Mouse (Mus musculus) left cerebral cortex, postnatal 10 days (tissue): ENCODE data around the gene Mcoln1. TPM values are rescaled to one million over a fixed set of nuclear protein-coding genes. Genes with fewer than 3 reads are reported as not detected.

Source experiments
- DNase-seq, 2 experiments: peaks; one replicate each; pipeline ENCODE4 v3.0.0; 2021 to 2022; ENCODE audit warnings: low spot score in 2 of 2, mixed read lengths in 1 of 2; ENCODE audit errors: extremely low spot score in 1 of 2
- intact Hi-C: fragments of 180-260 bp; cut with DNase I; formaldehyde crosslinking; loops from one replicate; pipeline ENCODE4 v1.15.1; 2025
- total RNA-seq, 2 experiments: library from RNA; stranded (reverse); gene quantifications; 2 replicates each; pipeline ENCODE4 v1.2.3; 2021

Mcoln1 gene
- 10 to 100 TPM; 77.7 to 81.4 TPM for total RNA-seq

DNA sequence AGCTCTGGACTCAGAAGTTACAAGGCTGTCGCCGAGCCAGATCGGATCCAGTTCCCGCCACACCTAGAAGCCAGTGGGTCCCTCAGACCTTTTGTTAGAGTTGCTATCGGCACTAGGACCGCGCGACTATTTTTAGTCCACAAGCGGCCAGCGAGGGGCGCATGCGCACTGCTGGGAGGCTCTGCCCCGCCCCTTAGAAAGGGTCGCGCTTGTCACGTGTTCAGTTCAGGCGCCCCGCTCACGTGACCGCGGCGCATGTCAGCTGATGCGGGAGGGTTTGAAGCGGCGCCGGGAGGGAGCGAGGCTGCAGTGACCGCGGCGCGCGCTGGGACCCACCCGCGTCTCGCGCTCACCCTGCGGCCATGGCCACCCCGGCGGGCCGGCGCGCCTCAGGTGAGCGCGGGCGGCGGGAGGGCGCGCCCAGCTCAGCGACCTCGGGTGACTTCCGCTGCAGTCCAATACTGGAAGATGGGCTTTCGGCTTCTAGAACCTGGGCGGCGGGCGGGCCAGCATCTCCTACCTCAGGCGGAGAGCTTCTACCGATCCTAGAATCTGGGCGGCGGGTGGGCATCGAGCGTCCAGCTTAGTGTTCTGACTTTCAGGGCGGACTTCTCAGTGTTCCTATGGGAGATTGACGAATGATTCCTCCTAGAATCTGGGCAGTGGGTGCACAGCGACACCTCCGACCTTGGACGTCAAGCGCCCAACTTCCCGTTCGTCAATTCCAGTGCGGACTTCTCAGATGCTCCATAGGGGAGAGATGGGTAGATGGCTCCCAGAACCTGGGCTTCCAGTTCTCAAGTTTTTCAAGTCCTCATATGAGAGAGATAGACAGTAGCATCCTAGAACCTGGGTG, at the start of gene Mcoln1:
Mcoln1 (plus strand) TSS at position 223 of the 856 bp plus-strand sequence.
- intact Hi-C loops, result no loop called here
- DNase-seq, result peak; percentile 97 to 98

DNA sequence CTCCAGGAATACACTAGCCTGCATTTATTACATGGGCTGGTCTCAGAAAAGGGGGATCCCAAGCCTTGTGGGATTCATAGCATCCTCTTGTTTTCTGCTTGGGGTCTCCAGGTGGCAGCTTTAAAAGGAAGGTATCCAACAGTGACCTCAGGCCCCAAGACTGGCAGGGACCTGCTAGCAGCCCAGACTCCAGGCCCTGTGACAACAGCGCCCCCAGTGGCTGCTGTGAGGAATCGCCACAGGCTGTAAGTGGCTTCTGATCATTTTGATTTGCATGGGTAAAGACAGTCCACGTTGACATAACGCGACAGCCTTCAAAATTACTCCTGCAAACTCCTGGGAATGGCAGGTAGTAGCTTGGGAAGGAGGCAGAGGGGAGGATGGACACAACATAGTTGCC, 49.6 kb upstream of the Mcoln1 start:
- intact Hi-C loops, result no loop called here
- peak in 1 of 2 experiments; percentile 64 for DNase-seq

DNA sequence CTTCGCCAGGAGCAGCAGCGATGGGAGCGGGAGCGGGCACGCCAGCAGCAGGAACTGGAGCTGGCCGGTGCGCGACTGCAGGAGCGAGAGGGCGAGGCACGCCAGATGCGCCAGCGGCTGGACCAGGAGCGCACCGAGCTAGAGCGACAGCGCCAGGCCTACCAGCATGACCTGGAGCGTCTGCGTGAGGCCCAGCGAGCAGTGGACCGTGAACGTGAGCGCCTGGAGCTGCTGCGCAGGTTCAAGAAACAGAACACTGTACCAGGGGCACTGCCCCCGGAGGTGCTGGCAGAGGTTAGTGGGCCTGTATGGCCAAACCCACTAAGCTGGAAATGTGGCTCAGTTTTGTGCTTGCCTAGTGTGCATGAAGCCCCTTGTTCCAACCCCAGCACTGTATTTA, 48.3 kb upstream of the Mcoln1 start:
- intact Hi-C loops, result no loop called here
- no peak for DNase-seq

DNA sequence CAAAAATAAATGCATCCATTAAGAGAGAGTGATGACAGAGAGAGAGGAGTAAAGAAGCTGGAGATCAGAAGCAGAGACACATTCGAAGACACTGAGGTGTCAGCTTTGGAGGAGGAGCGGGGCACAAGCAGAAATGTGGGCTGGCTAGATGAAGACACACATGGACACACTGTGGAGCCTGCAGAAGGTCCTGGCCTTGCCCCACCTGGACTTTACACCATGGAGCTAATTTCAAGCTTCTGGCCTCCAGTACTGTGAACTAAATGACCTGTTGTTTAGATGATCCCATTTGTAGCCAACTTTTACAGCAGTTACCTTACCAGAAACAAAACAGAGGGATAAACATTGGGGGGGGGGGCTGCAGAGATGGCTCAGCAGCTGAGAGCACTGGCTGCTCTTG, 37.0 kb upstream of the Mcoln1 start:
- no peak for DNase-seq
- intact Hi-C loops, result no loop called here

DNA sequence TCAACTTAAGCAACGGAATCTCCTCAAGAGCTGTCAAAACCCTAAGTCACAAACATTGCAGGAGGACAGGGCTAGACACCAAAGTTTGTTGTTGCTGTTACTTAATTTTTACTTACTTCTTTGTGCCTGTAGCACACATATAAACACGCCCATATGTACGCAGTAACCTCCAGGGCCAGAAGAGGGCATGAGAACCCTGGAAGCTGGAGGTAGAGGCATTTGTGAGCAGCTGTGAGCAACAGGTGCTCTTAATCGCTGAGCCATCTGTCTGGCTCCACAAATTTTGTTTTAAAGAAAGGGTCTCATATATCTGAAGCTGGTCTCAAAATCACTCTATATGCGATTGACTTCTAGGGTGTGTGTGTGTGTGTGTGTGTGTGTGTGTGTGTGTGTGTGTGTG, 35.9 kb upstream of the Mcoln1 start:
- intact Hi-C loops, result no loop called here
- DNase-seq, result peak in 1 of 2 experiments; percentile 31

DNA sequence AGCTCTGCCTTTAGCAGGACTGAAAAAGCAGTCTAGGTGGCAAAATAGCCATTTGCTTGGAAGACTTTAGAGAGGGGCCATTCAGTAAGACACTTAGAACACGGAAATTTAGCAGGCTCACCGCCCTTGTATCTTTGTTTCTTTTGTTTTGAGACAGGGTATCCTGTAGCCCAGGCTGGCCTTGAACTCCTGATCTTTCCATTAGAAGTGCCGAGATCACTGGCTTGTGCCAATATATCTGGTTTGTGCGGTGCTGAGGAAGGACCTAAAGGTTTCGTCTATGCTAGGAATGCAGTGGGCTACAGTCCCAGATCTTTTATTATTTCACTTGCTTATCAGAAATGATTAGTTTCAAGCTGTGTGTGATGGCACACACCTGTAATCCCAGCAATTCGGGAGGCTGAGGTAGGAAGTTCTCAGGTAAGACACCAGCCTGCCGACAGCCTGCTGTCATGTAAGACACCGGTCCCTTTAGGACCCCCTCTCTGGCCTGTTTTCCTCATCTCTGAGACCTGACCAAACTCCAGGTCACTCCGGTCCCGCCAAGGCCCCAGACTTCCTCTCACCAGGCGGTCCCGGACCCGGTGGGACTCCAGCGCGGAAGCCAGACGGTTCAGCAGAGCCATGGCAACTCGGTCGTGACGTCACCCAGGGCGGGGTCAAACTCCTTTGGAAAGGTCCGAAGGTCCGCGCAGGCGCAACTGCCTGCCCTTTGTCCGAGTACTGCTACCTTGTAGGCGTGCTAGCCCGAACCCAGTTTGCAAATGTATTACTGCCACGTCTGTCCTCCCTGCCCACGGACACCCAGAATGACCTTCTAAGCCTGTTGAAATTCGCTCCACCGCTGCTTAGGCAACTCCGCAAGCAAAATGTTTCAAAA, 33.0 kb upstream of the Mcoln1 start, which contains the start of gene Pex11g:
Pex11g (minus strand) TSS at position 675 of the 880 bp plus-strand sequence.
- peak; percentile 85 to 99 for DNase-seq
- intact Hi-C loops, result no loop called here

DNA sequence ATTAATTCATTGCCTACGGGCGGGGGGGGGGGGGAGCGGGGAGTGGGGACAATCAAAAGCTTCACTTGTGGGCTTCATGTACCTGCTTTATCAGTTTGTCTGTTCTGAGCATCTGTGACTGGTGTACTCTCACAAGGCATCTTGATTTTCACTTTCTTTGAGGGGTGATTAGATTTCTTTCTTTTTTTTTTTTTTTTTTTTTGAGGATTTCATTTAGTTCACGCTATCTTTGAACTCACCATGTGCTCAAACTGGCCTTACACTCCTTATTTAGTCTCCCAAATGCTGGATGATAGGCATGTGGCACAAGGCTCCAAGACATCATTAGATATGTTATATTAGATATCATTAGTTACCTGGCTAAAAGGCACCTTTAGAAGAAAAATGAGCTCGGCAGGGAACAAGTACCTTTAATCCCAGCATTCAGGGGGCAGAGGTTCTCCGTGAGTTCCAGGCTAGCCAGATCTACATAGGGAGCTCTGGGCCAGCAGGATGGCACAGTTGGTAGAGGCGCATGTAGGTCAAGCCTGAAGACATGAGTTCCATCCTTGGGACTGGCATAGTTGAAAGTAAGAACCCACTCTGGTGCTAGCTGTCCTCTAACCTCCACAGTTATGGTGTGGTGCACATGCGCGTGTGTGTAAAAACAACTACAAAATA, 32.2 kb upstream of the Mcoln1 start:
- no peak for DNase-seq
- intact Hi-C loops, result no loop called here

DNA sequence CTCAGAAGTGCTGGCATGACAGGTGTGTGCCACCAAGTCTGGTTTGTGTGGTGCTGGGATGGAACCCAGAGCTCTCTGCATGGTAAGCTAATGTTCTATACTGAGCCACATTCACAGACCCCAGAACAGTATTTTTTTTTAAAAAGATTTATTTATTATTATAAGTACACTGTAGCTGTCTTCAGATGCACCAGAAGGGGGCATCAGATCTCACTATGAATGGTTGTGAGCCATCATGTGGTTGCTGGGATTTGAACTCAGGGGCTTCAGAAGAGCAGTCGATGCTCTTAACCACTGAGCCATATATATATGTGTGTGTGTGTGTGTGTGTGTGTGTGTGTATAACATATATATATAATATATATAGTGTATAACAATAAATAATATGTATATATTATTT, 31.4 kb upstream of the Mcoln1 start:
- intact Hi-C loops, result no loop called here
- no peak for DNase-seq

DNA sequence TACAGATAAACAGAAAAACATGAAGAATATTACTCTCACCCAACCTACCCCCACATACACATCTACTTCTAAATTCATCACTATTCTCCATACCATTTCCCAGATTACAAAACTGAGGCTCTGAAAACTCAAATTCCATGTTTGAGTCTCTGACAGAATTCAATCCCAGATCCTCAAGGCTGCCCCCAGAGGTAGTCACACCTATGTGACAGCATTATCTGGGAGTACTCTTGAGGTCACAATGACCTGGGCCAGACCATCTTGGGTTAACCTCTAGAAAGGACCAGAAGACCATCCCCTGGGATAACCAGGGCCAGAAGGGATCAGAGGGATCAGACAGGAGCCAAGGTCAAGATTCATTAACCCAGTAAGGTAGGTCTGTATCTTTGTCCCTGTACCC, 29.7 kb upstream of the Mcoln1 start, which contains the start of gene Tex45:
Tex45 (plus strand) TSS at position 301 of the 400 bp plus-strand sequence.
- intact Hi-C loops, result no loop called here
- no peak for DNase-seq

DNA sequence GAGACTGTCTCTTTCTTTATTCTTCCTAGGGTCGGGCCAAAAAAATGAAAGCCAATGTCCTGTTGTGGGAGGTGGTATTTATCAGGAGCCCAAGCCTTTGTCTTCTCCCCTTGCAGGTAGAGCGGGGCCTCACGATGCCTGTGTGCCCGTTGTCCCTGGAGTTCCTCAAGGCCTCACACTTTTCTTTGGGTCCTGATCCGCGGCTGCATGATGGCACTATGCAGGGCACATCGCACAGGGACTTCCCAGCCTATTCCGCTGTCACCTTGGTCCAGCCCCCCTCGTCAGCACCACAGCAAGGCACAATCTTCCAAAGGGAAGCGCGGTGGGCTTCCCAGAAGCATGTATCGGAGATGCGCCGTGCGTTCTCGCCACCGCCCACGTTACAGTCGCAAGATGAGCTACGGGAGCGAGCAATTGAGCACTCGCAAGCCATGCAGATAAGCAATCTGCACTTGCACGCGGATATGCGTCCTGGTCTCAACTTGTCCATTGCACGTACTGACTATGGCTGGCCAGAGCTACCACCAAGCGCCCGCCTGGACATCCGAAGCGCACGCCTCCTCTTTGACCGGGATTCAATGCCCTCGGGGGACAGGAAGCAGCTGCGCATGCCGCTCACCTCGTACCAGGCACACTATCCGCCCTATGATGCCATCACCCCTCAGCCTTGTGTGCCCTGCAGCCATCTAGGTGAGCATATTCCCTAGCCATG, 24.4 kb upstream of the Mcoln1 start:
- DNase-seq, result no peak
- intact Hi-C loops, result no loop called here

DNA sequence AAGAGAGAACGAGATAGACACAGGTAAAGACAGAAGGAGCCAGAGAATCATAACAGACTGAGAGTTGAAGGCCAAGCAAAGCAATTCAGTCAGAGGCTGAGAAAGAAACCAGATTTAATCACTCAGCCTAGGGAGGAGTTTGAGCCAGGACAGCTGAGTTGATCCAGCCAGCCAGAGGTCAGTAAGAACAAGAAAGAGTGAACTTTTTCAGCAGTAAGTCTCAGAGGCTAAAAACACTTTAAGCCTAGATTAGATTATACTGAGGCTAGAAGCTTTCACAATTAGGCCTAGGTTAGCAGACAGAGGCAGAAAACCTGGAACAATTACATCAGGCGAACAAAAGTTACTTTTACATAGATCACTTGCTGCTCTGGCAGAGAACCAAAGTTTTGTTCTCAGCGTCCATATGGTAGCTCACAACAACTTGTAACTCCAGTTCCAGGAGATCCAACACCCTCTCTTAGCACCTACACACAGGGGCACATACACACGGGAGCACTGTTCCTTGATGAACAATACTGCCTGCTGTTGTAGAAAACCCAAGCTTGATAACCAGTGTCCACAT, 20.0 kb upstream of the Mcoln1 start:
- no peak for DNase-seq
- intact Hi-C loops, result no loop called here

DNA sequence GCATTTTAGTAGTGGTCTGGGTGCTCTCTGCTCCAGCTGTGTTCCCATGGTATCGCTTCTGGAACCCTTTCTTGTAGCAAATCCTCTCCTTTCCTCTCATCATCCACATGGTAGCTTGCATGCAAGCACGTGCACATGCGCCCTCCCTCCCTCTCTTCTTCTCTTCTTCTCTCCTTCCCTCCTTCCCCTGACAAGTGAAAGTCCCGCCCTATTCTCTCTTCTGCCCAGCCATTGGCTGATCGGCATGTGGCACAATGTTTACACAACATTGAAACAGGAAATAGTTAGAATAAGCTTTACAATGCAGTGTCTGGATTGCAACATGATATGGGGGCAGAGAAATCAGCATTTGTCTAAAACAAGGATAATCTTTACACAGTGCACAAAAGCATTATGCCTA, 18.7 kb upstream of the Mcoln1 start:
- no peak for DNase-seq
- intact Hi-C loops, result no loop called here

DNA sequence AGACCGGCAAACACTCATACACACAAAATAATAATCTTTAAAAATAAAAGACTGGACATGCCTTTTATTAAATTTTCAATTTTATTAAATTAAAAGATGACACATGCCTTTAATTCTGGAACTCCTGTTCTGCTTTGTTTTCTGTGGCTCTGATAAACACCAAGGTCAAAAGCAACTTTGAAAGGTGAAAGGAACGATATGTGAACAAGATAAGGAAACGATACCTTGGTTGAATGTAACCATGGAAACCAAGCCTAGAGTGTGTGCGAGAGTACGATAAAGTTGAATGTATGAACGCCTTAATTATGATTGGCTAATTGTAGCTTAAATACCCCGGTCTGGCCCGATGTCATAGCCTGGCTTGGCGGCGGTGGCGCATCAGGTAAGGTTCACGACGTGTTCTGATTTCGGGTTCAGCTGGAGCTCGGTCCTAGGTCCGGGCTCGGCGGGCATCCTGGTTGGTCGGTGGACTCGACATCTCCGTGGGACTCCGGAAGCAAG, 18.0 kb upstream of the Mcoln1 start:
- DNase-seq, result no peak
- intact Hi-C loops, result no loop called here

DNA sequence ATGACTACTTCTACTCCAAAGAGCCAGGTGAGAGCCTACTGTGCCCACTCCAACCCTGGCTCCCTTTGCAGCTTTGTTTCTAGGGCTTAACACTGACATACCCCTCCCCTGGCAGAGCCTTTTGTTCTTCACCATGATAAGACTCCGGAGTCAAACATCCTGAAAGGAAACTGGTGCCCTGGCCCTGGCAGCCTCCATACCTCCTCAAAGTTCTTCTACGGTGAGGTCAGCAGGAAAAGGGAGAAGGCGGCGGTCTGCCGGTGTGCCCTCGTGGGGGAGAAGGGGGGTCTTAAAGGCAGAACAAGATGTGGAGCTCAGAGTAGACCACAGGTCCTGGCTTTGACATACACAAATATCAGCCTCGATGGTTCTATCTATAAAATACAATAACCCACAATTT, 16.7 kb upstream of the Mcoln1 start:
- intact Hi-C loops, result no loop called here
- no peak for DNase-seq

DNA sequence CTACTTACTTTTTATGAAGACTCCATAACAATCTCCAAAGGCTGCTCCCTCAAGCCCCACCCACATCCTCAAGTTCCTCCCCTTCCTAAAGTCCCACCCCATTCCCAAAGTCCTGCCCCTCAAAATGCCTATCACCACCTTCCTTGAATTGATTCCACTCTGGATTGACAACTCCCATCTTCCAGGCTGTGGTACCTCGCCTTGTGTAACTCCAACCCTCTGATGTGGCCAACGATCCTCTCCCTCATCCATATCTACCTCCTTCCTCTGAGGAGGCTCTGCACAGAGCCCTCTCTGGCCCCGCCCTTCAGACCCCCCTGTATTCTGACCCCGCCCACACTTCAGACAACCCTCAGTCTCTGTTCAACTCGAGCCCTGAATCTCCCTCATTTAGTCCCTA, 15.1 kb upstream of the Mcoln1 start:
- intact Hi-C loops, result no loop called here
- DNase-seq, result no peak

DNA sequence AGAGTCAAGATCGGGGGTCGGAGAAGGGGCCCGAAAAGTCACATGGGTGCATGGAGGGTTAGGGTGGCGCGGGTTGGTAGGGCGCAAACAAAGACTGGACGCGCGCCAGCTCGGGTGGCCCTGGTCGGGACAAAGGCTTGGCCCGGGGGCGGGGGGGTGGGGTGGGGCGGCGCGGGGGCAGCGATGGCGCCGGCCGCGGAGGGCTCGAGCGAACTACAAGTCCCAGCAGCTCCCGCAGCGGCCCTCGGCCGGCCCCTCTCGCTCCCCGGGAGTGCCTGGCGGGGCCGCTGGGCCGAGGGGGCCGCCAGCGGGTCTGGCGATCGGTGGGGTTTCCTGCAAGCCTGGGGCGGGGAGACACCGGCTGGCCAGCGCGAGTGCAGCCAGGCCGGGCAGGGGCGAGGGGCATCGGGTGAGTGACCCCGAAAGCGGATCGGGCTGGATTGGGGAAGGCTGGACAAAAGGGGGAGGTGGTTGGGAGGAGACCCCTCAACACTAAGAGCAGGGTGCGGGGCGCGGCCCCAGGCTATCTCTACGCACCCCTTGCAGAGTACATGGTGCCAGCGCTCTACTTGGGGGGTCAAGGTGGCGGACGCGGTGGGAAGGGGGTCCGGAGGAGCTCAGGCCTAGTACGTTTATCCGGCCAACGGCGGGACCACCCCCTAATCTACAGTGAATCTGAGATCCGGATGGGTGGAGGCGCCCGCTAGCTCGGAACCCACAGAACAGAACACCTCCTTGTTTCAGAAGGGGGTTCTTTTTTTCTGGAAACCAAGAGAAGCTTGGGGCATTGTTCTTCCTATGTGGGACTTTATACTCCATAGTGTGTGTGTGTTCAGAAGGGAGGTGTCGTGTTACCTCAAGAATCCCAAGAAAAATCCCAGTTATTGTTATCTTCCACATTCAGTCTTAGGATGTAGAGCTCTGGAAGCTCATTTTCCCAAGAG, 7.1 kb upstream of the Mcoln1 start, which contains the start of gene Zfp358:
Zfp358 (plus strand) TSS at position 238 of the 944 bp plus-strand sequence.
- intact Hi-C loops, result no loop called here
- peak; percentile 48 to 93 for DNase-seq

DNA sequence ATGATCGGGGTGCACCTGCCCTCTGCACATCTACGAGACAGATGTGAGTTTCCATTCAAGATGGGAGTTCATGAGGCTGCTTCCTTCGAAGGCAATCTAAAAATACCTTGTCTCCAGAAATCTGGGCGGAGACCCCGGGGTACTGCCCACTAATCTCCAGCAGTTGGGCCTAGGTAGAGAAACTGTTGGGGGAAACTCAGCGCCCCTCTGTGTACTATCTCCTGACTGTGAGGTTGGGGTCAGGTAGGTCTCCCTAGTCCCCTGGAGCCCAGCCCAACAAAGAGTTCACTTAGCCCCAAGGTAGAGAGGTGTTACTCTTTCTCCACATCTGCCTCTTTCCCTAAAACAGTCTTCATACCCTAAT, 6.4 kb upstream of the Mcoln1 start:
- intact Hi-C loops, result no loop called here
- DNase-seq, result no peak
